Mouse (Mus musculus) spleen, postnatal 4 days (tissue): ENCODE measurements around the gene Nav2.

Experiments
- DNase-seq, 2 experiments: peaks; one replicate each; pipeline ENCODE4 v3.0.0; 2022; ENCODE audit warnings: low spot score in 2 of 2

Nav2 gene

DNA sequence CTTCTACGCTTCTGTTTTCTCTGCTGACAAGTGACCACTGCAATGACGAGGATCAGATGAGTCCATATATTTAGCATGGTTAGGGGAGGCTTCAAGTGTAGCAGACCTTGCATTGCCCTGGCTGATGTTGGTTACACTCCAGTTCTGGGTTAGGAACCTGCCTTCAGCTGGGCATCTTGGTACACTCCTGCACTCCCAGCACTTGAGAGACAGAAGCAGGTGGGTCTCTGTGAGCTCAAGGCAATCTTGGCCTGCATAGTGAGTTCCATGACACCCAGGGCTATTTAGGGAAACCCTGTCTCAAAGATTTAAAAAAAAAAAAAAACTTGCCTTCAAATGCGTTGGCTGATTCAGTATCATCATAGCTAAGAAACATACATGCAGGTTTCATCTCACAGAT is 450.6 kb downstream of the Nav2 start:
- DNase-seq, result no peak

DNA sequence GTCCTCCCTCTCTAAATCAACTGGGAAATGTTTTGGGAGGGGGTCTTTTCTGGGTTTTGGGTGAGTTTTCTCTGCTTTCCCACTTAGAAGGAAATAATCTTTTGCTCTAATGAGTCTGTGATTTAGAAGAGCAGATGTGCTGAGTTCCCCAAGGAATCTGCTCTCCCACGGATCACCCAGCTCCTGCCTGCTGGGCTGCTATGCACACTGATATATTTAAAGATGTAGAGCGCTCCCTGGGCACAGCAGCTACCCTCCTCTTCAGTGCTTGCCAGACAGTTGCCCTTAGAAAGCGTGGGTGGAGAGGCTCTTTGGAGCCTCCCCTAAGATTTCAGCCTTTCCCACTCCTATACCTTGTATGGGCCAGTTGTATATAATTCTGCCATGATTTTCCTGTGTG is 452.1 kb downstream of the Nav2 start:
- no peak for DNase-seq

- DNase-seq, result no peak
Observed at GRCm38 (mm10) chr7:49361465-49362090, 453.1 kb downstream of the Nav2 start.

GRCm38 (mm10) chr7:49364486-49365162 is 456.1 kb downstream of the Nav2 start:
- DNase-seq, result no peak

GRCm38 (mm10) chr7:49368590-49368989 is 460.1 kb downstream of the Nav2 start:
- DNase-seq, result no peak

GRCm38 (mm10) chr7:49369006-49369405 is 460.5 kb downstream of the Nav2 start:
- DNase-seq, result no peak

GRCm38 (mm10) chr7:49369809-49370473 is 461.4 kb downstream of the Nav2 start:
- no peak for DNase-seq

DNA sequence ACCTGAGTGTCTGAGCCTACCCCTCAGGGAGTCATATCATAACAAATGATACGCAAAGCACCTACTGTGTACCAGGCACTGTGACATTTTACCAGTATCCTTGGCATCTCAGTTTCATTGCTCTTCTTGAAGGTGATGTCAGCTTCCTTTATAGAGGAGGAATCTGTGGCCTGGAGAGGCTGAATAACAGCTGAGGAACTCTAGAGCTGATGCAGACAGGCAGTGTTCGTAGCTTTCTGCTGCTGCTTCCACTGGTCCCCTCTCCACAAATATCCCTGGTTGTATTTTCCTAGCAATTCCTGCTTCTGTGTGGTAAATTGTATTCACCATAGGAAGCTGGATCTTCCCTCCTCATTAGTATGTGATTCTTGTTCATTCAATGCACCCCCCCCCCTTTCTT is 462.8 kb downstream of the Nav2 start:
- no peak for DNase-seq

- no peak for DNase-seq
Observed at GRCm38 (mm10) chr7:49371972-49372371, 463.5 kb downstream of the Nav2 start.

DNA sequence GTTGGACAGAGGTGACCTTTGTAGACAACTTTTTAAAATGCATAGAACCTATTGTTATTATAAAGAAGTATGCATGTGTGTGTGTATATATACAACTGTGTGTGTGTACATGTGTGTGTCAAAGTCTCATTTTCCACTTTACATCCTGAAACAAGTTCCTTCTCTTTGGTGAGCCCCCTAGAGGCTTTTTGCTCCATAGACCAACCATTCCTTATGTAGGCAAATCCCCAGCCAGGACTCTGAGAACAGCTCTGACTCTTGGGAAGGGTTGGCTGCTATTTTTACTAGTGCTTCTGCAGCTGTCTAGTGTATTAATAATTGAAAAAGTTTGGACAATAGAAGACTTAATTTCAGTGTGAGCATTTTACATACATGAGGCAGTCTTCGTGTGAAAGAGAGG is 464.7 kb downstream of the Nav2 start:
- DNase-seq, result no peak

GRCm38 (mm10) chr7:49373661-49374060 is 465.1 kb downstream of the Nav2 start:
- no peak for DNase-seq

GRCm38 (mm10) chr7:49375499-49375974 is 467.0 kb downstream of the Nav2 start:
- DNase-seq, result no peak

- no peak for DNase-seq
Observed at GRCm38 (mm10) chr7:49378608-49379007, 470.1 kb downstream of the Nav2 start.

- DNase-seq, result no peak
Observed at GRCm38 (mm10) chr7:49380940-49381339, 472.4 kb downstream of the Nav2 start.

DNA sequence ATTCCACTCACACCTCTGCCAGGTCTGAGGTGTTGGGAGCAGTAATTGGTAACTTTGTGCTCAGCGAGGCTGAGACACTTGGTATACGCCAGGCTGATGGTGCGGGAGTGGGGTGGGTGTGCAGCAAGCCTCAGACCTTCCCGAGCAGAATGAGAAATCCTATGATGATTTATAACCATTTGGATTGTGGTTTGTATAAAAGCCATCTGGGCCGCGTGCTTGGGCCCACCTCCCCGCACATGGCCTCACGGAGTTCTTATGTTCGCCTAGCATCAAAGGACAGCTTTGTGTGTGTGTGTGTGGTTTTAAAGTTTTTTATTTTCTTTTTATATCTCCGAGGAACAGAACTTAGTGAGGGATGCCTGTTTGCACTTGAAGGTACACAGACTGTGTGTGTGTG is 474.4 kb downstream of the Nav2 start:
- no peak for DNase-seq

DNA sequence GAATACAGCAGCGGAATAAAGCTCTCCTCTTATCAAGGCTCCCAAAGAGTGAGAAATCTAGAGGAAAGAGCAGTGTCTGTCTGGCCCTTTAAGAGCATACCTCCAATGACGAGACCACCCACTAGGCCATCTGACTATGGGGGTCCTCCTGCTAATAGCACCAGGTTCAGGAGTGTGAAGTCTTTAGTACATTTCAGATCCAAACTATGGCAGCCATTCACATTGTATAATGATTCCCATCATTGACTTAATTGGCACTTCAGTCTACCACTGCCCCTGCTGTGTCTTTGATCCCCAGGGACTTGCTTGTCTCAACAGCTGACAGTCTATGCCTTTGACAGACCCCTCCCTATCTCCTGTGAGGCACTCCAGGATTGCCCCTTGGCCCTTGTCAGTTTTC is 479.6 kb downstream of the Nav2 start:
- DNase-seq, result no peak

DNA sequence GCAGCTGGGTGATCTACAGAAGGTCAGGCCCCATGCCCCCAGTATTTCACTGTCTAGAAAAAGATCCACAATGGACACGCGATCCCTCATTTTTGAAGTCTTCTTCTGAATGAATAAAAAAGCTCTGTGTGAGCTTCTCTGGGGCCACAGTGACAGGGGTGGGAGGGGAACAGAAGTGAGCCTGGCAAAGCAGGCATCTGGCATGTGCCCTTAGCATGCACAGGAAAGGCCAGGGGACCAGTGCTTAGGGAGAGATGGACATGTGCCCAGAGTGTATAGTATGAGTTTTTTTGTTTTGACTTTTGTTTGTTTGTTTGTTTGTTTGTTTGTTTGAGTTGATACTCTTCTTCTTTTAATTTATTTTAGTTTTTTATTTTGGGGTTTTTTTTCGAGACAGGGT is 481.8 kb downstream of the Nav2 start:
- no peak for DNase-seq

DNA sequence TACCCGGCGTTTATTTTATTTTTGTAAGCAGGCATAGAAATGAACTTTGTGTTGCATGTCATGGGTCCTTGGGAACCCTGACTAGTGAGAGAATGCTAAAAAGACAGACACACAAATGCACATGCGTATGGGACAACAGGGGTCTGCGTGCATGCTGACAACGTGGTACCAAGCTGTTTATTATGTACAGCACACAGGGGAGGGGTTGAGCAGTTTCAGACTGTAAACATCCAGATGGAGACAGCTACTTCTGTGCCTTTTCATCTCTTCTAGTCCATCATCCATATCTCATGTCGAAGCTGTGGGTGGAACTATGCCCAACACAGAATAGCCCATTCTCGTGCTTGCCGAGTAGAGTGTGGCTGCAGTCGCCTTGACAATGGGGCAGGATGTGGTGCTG is 482.3 kb downstream of the Nav2 start:
- DNase-seq, result no peak

DNA sequence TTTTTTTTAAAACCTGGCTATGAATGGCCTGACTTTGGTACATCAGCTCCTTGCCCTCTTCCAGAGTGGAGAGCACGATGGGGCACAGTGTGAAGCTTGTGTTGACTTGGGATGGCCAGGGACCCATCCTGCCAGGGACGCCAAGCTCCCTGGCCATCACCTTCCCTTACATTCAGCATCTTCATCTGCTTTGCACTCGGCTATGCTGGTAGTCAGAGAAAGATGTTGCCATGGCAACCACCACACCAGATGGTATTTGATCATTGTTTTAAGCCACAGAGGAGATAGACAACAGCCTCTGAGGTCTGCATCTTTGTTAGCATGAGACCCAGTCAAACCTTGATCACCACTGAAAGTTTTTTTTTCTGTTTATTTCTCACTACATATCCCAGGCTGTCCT is 483.7 kb downstream of the Nav2 start:
- DNase-seq, result no peak

DNA sequence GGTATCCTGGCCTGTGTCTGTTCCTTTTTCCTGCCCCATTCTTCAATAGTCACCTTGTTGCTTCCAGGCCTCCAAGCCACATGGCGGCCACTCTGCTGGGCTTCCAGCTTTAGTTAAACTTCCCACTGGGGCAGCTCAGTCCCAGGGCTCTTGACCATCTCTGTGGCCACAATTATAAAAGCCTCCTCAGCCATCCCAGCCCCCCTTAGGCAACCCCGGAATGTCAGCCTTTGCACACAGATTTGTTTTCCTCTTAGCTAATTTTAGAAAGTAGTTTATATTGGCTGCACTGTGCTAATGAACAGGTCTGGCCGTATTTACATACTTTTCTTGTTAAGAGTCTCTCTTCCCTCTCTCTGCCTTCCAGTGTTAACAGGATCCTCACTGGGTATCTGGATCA is 484.3 kb downstream of the Nav2 start:
- no peak for DNase-seq

DNA sequence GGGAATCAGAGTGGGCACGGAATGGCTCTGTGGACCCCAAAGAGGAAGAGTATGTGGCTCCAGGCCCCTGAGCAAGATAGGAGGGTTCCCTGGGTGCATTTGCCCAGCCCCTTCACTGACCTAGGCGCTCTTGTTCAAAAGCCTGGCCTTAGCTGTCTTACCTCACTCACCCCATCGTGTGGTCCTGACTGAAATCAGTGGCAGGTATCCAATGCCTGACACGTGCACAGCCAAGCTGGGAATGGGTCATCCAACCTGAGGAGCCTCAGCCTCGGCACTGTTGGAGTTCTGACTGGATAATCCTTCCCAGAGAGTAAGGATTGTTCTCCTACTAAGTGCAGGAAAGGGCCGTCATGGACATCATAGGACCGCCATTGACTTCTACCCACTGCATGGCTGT is 485.3 kb downstream of the Nav2 start:
- no peak for DNase-seq

DNA sequence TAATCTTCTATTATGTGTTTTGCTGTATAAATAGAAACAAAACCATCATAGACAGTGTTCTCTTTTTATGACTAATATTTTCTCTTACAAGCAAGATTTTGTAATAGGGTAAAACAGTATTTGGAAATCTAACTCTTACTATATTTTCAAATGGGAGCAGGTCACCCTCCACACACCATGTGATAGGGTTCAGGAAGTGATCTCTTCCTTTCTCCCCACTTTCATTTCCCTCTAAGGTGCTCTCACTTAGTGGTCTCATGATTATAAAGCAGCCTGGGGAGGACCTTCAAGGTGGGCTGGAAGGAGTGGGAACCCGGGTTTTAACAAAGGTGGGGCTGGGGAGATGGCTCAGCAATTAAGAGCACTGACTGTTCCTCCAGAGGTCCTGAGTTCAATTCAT is 487.7 kb downstream of the Nav2 start:
- DNase-seq, result no peak

GRCm38 (mm10) chr7:49397441-49398003 is 489.0 kb downstream of the Nav2 start:
- DNase-seq, result no peak
